Mouse (Mus musculus): ENCODE measurements around the gene Nudt17. TPM values are rescaled to one million over a fixed set of nuclear protein-coding genes. Genes with fewer than 3 reads are reported as not detected.
A peak's percentile ranks its signal among the peaks of the same experiment; 100 is the strongest.
"Not testable (repeated sequence)": the region's sequence is repeated elsewhere in the genome, so short reads cannot be mapped to it uniquely, and the experiment has no call there.

Gene Nudt17
- polyA plus RNA-seq, 1 experiment from 2014 or later: 0.81 TPM

GRCm38 (mm10) chr3:96696766-96697732, 11.3 kb downstream of the Nudt17 start:
- WGBS (ENCODE audit: insufficient replicate concordance): under 1% methylated on average over 85 of the region's 85 CpGs
- peak overlapping the region; percentile 79 for H3K9ac ChIP-seq (ENCODE audit: low read depth, low read length)
- H3K4me2 ChIP-seq (ENCODE audit: low read depth, low read length): peak overlapping the region; percentile 94
- no peaks in the 10 kb centered on the region for H3K9me3 ChIP-seq (replicated peaks; ENCODE audit: control insufficient read depth, low read length)
- no peaks in the 10 kb centered on the region for H3K27me3 ChIP-seq (ENCODE audit: control insufficient read depth, insufficient read depth, low read depth, low read length)
- peak overlapping the region; percentile 71 for H3K27ac ChIP-seq (ENCODE audit: low read length)
- H3K4me3 ChIP-seq (ENCODE audit: low read depth, low read length): peak overlapping the region; percentile 85
- peaks cover 14% of the 10 kb centered on the region for H3K4me1 ChIP-seq (ENCODE audit: control insufficient read depth, low read depth, low read length)
- peak; percentile 95 for ATAC-seq (ENCODE audit: low read depth)
- H3K36me3 ChIP-seq (ENCODE audit: control insufficient read depth, insufficient read depth): no peaks in the 10 kb centered on the region; the same call in 1 of the 2 replicates

DNA sequence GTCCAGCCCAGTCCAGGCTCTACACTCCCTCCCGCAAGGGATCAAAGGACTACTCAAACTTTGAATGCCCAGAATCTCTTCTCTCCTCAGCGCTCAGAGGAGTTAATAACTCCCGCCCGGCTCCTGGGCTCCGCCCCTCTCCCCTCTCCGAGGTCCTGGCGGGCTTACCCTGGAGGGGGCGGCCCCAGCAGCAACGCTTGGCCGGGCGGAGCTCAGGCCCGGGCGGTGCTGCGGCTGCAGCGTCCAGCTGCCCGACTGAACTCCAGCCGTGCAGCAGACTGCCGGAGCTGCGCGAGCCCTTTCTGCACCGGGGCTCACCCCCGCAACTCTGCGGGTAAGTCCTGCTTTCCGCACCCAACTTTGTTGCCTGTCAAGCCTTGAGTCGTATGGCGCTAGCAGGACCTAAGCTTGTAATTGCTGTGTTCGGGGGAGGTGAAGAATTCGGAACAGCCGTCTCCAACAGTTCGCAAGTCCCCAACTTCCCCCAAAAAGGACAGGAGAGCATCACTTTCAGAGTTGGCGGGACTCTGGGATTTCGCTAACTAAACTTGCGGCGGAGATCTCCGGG, 12.1 kb downstream of the Nudt17 start, which contains the start of gene Pias3:
TSS of gene Pias3 (plus strand) at position 187 of the 568 bp plus-strand sequence.
- under 1% methylated on average over 35 of the region's 35 CpGs for WGBS (ENCODE audit: insufficient replicate concordance)
- ATAC-seq (ENCODE audit: low read depth): peak; percentile 79
- Histone ChIP-seq H3K4me2 (ENCODE audit: low read depth, low read length) (peak within 1 kb of the TSS; percentile 94), H3K4me1 (ENCODE audit: control insufficient read depth, low read depth, low read length) (peaks cover 14% of the 10 kb centered on the region), H3K9ac (ENCODE audit: low read depth, low read length) (peak within 1 kb of the TSS; percentile 79), H3K27ac (ENCODE audit: low read length) (peak within 1 kb of the TSS; percentile 71), H3K27me3 (ENCODE audit: control insufficient read depth, insufficient read depth, low read depth, low read length) (no peaks in the 10 kb centered on the region), H3K36me3 (ENCODE audit: control insufficient read depth, insufficient read depth) (no peaks in the 10 kb centered on the region; the same call in 1 of the 2 replicates), H3K9me3 (replicated peaks; ENCODE audit: control insufficient read depth, low read length) (no peaks in the 10 kb centered on the region), H3K4me3 (ENCODE audit: low read depth, low read length) (peak within 1 kb of the TSS; percentile 85)

GRCm38 (mm10) chr3:96693579-96693978, 14.8 kb downstream of the Nudt17 start:
- Histone ChIP-seq H3K4me3 (ENCODE audit: low read depth, low read length) (no peak overlapping the region), H3K9ac (ENCODE audit: low read depth, low read length) (no peak overlapping the region)
- 74% methylated on average over 1 of the region's 1 CpGs for WGBS (ENCODE audit: insufficient replicate concordance)

DNA sequence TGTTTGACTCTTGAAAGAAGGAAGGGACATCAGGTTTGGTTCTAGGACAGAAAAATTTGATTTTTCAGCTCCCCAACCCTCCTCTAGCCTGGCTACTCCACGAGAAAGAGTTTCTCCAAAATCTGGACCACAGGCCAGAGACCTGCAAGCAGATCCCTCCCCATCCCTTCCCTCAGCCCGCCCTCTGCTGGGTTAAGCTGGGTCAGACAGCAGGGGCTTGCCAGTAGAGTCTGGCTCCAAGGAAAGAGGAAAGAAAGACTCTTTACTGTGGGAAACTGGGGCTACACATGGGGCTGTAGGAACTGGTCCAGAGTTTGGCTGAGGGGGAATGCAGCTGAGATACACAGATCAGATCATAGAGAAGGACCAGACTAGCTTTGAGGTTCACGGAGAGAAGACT, 15.9 kb downstream of the Nudt17 start:
- WGBS (ENCODE audit: insufficient replicate concordance): 21% methylated on average over 3 of the region's 3 CpGs
- no peak for ATAC-seq (ENCODE audit: low read depth)
- Histone ChIP-seq H3K4me1 (ENCODE audit: control insufficient read depth, low read depth, low read length) (peaks cover 8% of the 10 kb centered on the region), H3K36me3 (ENCODE audit: control insufficient read depth, insufficient read depth) (no peaks in the 10 kb centered on the region), H3K9me3 (replicated peaks; ENCODE audit: control insufficient read depth, low read length) (no peaks in the 10 kb centered on the region), H3K27ac (ENCODE audit: low read length) (no peak overlapping the region), H3K4me2 (ENCODE audit: low read depth, low read length) (no peak overlapping the region), H3K9ac (ENCODE audit: low read depth, low read length) (no peak overlapping the region; the same call in 1 of the 2 replicates), H3K4me3 (ENCODE audit: low read depth, low read length) (no peak overlapping the region), H3K27me3 (ENCODE audit: control insufficient read depth, insufficient read depth, low read depth, low read length) (no peaks in the 10 kb centered on the region; the same call in 1 of the 2 replicates)

More at GRCm38 (mm10) chr3:96693579-96693978, 14.8 kb downstream of the Nudt17 start:
- Histone ChIP-seq H3K27ac (ENCODE audit: low read length) (no peak overlapping the region), H3K4me1 (ENCODE audit: control insufficient read depth, low read depth, low read length) (peaks cover 14% of the 10 kb centered on the region), H3K4me2 (ENCODE audit: low read depth, low read length) (no peak overlapping the region), H3K27me3 (ENCODE audit: control insufficient read depth, insufficient read depth, low read depth, low read length) (no peaks in the 10 kb centered on the region; the same call in 1 of the 2 replicates), H3K36me3 (ENCODE audit: control insufficient read depth, insufficient read depth) (no peaks in the 10 kb centered on the region), H3K9me3 (replicated peaks; ENCODE audit: control insufficient read depth, low read length) (no peaks in the 10 kb centered on the region)
- no peak for ATAC-seq (ENCODE audit: low read depth)

- Histone ChIP-seq H3K4me2 (ENCODE audit: low read depth, low read length) (no peak overlapping the region), H3K27ac (ENCODE audit: low read length) (no peak overlapping the region), H3K4me1 (ENCODE audit: control insufficient read depth, low read depth, low read length) (no peaks in the 10 kb centered on the region), H3K4me3 (ENCODE audit: low read depth, low read length) (no peak overlapping the region), H3K9ac (ENCODE audit: low read depth, low read length) (no peak overlapping the region), H3K9me3 (replicated peaks; ENCODE audit: control insufficient read depth, low read length) (no peaks in the 10 kb centered on the region), H3K27me3 (ENCODE audit: control insufficient read depth, insufficient read depth, low read depth, low read length) (peaks cover 8% of the 10 kb centered on the region; the same call in 1 of the 2 replicates), H3K36me3 (ENCODE audit: control insufficient read depth, insufficient read depth) (no peaks in the 10 kb centered on the region)
- WGBS (ENCODE audit: insufficient replicate concordance): 51% methylated on average over 3 of the region's 3 CpGs
- no peak for ATAC-seq (ENCODE audit: low read depth)
These were observed 18.1 kb downstream of the Nudt17 start for GRCm38 (mm10) chr3:96690298-96690697.

DNA sequence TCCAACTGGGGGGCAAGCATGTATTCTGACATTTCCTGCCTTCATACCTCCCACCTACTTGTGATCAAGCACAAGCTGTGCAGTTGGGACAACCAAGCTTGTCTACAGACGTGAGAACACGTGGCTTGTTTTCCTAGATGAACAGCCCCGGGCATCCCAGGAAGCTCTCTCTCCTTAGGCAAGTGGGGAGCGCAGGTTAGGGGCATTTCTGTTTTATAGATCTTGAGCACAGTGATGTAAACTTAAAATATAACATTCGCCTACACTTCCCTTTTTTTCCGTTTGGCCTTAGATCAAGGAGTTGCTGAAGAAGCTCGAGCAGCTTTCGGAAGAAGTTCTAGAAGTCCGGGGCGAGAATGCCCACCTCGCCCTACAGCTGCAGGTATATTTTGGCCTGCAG, 19.5 kb downstream of the Nudt17 start:
- Histone ChIP-seq H3K4me3 (ENCODE audit: low read depth, low read length) (no peak overlapping the region), H3K9me3 (replicated peaks; ENCODE audit: control insufficient read depth, low read length) (no peaks in the 10 kb centered on the region), H3K9ac (ENCODE audit: low read depth, low read length) (no peak overlapping the region), H3K27ac (ENCODE audit: low read length) (no peak overlapping the region), H3K36me3 (ENCODE audit: control insufficient read depth, insufficient read depth) (no peaks in the 10 kb centered on the region), H3K4me1 (ENCODE audit: control insufficient read depth, low read depth, low read length) (no peaks in the 10 kb centered on the region), H3K27me3 (ENCODE audit: control insufficient read depth, insufficient read depth, low read depth, low read length) (peaks cover 23% of the 10 kb centered on the region), H3K4me2 (ENCODE audit: low read depth, low read length) (no peak overlapping the region)
- no peak for ATAC-seq (ENCODE audit: low read depth)
- 51% methylated on average over 11 of the region's 11 CpGs for WGBS (ENCODE audit: insufficient replicate concordance)

GRCm38 (mm10) chr3:96686057-96686456, 22.3 kb downstream of the Nudt17 start:
- peaks cover 28% of the 10 kb centered on the region for H3K27me3 ChIP-seq (ENCODE audit: control insufficient read depth, insufficient read depth, low read depth, low read length)
- H3K4me2 ChIP-seq (ENCODE audit: low read depth, low read length); H3K36me3 ChIP-seq (ENCODE audit: control insufficient read depth, insufficient read depth); H3K9me3 ChIP-seq (replicated peaks; ENCODE audit: control insufficient read depth, low read length); H3K9ac ChIP-seq (ENCODE audit: low read depth, low read length); H3K27ac ChIP-seq (ENCODE audit: low read length); H3K4me1 ChIP-seq (ENCODE audit: control insufficient read depth, low read depth, low read length); ATAC-seq (ENCODE audit: low read depth); H3K4me3 ChIP-seq (ENCODE audit: low read depth, low read length): not testable (repeated sequence)
- WGBS (ENCODE audit: insufficient replicate concordance): 63% methylated on average over 5 of the region's 5 CpGs

- Histone ChIP-seq H3K4me3 (ENCODE audit: low read depth, low read length) (no peak overlapping the region), H3K27ac (ENCODE audit: low read length) (no peak overlapping the region), H3K4me1 (ENCODE audit: control insufficient read depth, low read depth, low read length) (no peaks in the 10 kb centered on the region), H3K27me3 (ENCODE audit: control insufficient read depth, insufficient read depth, low read depth, low read length) (peaks cover 28% of the 10 kb centered on the region), H3K9me3 (replicated peaks; ENCODE audit: control insufficient read depth, low read length) (no peaks in the 10 kb centered on the region), H3K4me2 (ENCODE audit: low read depth, low read length) (no peak overlapping the region), H3K9ac (ENCODE audit: low read depth, low read length) (no peak overlapping the region), H3K36me3 (ENCODE audit: control insufficient read depth, insufficient read depth) (no peaks in the 10 kb centered on the region)
- 16% methylated on average over 28 of the region's 28 CpGs for WGBS (ENCODE audit: insufficient replicate concordance)
- ATAC-seq (ENCODE audit: low read depth): no peak
These were observed 23.6 kb downstream of the Nudt17 start for GRCm38 (mm10) chr3:96684822-96685156.
